Mouse (Mus musculus): Measurements from ENCODE around the gene Uhmk1. TPM values are rescaled to one million over a fixed set of nuclear protein-coding genes. Genes with fewer than 3 reads are reported as not detected.

Gene Uhmk1
- 2.3 TPM in 2 replicates for polyA plus RNA-seq (2012)

DNA sequence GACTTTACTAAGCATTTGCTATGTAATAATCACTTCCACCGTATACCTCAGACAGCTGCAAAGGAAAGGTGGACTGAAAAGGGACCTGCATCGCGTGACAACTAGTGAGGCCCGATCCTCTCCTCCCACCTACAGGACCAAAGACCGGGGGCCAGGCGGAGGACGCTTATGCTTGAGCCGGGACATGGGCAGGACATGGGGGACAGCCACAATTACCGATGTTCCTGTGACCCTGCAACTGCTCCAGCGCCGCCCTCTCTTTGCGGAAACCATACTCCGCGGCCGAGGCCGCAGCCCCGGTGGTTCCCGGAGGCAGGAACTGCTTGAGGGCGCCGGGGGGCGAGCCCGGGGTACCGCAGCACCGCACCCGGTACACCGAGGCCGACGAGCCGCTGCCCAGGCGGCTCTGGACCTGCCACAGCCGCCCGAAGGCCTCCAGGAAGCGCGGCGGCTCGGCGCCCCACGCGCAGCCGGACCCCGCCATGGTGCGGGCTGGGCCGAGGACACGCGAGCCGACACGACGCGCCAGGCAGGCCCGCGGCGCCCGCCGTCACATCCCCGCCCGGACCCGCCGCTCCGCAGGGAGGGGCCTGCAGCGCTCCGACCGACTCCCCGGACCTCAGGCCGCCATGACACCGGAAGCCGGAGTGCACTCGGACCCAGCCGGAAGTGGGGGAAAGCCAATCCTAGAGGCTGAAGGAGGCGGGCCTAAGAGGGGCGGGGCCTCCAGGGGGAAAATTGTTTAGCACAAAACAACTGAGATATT, at the start of gene Uhmk1:
Uhmk1 (minus strand) TSS at position 641 of the 766 bp plus-strand sequence.

DNA sequence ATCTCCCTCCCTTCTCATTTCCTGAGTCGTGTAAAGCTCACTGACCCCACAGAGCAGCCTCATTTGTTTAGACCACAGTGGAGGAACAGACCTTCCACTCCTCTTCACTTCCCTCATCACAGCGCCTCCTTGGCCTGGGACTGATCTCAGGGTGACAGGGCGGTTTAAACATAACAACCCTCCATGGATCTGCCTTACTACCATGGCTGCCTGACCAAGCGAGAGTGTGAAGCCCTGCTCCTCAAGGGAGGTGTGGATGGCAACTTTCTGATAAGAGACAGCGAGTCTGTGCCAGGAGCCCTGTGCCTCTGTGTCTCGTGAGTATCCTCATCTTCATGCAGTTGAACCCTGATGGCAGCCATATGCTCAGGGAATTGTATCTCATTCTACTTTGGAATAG, 17.5 kb upstream of the Uhmk1 start, which contains the start of gene Sh2d1b2:
Sh2d1b2 (plus strand) TSS at position 62 of the 400 bp plus-strand sequence.

DNA sequence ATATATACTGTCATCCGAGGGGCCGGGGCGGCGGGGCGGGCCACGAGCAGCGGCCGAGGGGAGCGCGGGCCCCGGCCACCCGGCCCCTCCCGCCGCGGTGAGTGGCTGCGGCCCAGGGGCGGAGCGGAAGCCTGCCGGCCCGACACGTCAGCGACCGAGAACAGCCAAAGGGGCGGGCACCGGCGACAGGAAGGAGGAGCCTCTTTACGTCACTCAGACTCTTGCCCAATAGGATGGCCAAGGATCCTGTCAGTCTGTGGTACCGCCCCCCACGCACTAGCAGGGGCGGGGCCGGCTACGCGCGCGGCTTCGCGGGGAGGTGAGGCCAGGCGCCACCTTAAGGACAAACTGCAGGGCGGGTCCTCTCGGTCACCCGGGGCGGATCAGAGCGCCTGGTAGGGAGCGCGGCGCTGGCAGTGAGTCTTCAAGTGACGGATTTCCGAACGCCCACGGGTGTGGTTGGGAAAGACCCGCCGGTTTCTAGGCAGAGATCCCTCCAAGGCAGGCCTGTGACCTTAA, 40.3 kb downstream of the Uhmk1 start, which contains the start of gene Uap1:
Uap1 (minus strand) TSS at position 144 of the 519 bp plus-strand sequence.

Other genes with a start within 250 kb of the Uhmk1 start
- 0.24 and 0.54 TPM in 2 replicates for gene Hsd17b7, start 246.2 kb downstream of the Uhmk1 start, polyA plus RNA-seq (2012)
- not detected in 2 replicates for gene Ddr2, start 104.6 kb downstream of the Uhmk1 start, polyA plus RNA-seq (2012)
- 9.9 and 12.8 TPM in 2 replicates for gene Uap1, start 40.4 kb downstream of the Uhmk1 start, polyA plus RNA-seq (2012)
- not detected in 2 replicates for gene Sh2d1b2, start 17.4 kb upstream of the Uhmk1 start, polyA plus RNA-seq (2012)
- 0.21 and 0.47 TPM in 2 replicates for gene Sh2d1b1, start 61.9 kb upstream of the Uhmk1 start, polyA plus RNA-seq (2012)
- gene Gm7694, start 90.9 kb upstream of the Uhmk1 start, polyA plus RNA-seq (2012), result 3.8 and 6.4 TPM in 2 replicates
- not detected in 2 replicates for gene Spata46, start 93.4 kb upstream of the Uhmk1 start, polyA plus RNA-seq (2012)

Measured in megakaryocyte-erythroid progenitor cell, adult 5 weeks (primary cell).